Mouse (Mus musculus) liver, embryonic 12.5 days (tissue): ENCODE results near the gene Htatsf1. TPM values are rescaled to one million over a fixed set of nuclear protein-coding genes. Genes with fewer than 3 reads are reported as not detected.

Experiments used
- ATAC-seq: fragments of 200-750 bp; cut with Nextera tagmentation; 2 replicates; pipeline ENCODE4 v1.8.0; 2017; ENCODE audit warnings: moderate number of reproducible peaks, mild to moderate bottlenecking, moderate library complexity
- H3K27ac ChIP-seq: fragments of 300-500 bp; sonication (generic); 2 replicates; pipeline ENCODE4 v1.5.1; 2016; ENCODE audit warnings: mild to moderate bottlenecking
- H3K27me3 ChIP-seq: fragments of 300-500 bp; sonication (generic); replicated peaks from 2 replicates; pipeline ENCODE4 v1.6.1; 2016; ENCODE audit warnings: mild to moderate bottlenecking, moderate library complexity
- H3K36me3 ChIP-seq: fragments of 300-500 bp; sonication (generic); 2 replicates; pipeline ENCODE4 v1.6.1; 2016; ENCODE audit warnings: mild to moderate bottlenecking, moderate library complexity
- H3K4me1 ChIP-seq: fragments of 300-500 bp; sonication (generic); 2 replicates; pipeline ENCODE4 v1.6.1; 2016
- H3K4me2 ChIP-seq: fragments of 300-500 bp; sonication (generic); 2 replicates; pipeline ENCODE4 v1.6.1; 2016; ENCODE audit warnings: mild to moderate bottlenecking, moderate library complexity
- H3K4me3 ChIP-seq: fragments of 300-500 bp; sonication (generic); 2 replicates; pipeline ENCODE4 v1.5.1; 2016; ENCODE audit warnings: mild to moderate bottlenecking, moderate library complexity
- H3K9ac ChIP-seq: fragments of 300-500 bp; sonication (generic); 2 replicates; pipeline ENCODE4 v1.6.1; 2016; ENCODE audit warnings: mild to moderate bottlenecking, moderate library complexity
- H3K9me3 ChIP-seq: fragments of 300-500 bp; sonication (generic); replicated peaks from 2 replicates; pipeline ENCODE4 v1.6.1; 2016; ENCODE audit warnings: mild to moderate bottlenecking, moderate library complexity
- WGBS: fragments of 180-500 bp; shearing (Covaris S2); methylation state at CpG from one replicate; pipeline ENCODE4 v1.1.7; 2016; ENCODE audit not compliant: insufficient replicate concordance; 5-methylcytosine and 5-hydroxymethylcytosine counted together
- polyA plus RNA-seq: library from polyadenylated mRNA; unstranded; fragments of >200 nt; fragmentation: Nextera tagmentation; extraction: Ambion mirVana; gene quantifications from 2 replicates; pipeline ENCODE4 v1.2.1, GENCODE M21; 2016

Gene Htatsf1
- polyA plus RNA-seq = 42.0 TPM in 2 replicates

DNA sequence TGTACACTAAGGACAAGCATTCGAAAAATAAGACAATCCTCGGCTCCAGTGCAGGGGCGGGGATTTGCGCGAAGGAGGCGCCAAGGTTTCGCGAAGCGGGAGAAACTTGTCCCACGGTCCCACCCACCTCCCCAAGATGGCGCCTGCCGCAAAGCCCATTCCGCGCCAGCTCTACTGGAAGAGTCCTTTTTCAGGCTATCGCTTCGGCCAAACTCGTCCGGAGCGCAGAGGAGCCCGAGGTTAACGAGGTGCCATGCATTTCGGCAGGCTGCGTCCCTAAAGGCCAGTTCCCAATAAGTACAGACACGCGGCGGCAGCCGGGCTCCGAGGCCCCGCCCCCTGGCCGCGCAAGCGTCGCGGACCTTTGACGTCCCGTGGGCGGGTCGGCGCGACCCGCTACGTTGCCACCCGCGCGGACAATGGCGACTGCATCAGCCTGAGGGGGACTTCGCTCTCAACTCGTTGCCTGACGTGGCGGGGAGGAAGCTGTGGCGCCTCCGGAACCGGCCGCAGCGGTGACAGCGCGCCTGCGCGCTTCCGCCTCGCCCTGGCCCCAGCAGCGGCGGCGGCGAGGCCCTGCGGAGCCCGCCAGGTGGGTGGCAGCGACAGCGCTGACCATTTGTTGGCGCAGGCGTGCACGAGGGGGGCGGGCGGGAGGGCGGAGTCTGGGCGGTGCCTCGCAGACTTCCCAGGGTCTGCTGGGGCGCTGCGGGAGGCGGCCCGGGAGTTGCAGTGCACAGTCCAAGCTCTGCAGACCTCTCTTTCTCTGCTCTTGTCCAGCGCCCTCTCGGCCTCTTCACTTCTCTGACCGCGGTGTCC is at the start of gene Htatsf1:
Gene Htatsf1 (plus strand): TSS at position 410 of the 819 bp plus-strand sequence.
- Histone ChIP-seq H3K4me2 (peak within 1 kb of the TSS; percentile 74), H3K27me3 (no peaks in the 10 kb centered on the region), H3K9ac (peak within 1 kb of the TSS; percentile 71), H3K9me3 (no peaks in the 10 kb centered on the region), H3K36me3 (peaks cover 17% of the 10 kb centered on the region; the same call in 1 of the 2 replicates), H3K4me1 (peaks cover 8% of the 10 kb centered on the region), H3K27ac (peak within 1 kb of the TSS; percentile 86), H3K4me3 (peak within 1 kb of the TSS; percentile 70)
- WGBS = 9% methylated on average over 60 of the region's 85 CpGs
- peak; percentile 96 for ATAC-seq

DNA sequence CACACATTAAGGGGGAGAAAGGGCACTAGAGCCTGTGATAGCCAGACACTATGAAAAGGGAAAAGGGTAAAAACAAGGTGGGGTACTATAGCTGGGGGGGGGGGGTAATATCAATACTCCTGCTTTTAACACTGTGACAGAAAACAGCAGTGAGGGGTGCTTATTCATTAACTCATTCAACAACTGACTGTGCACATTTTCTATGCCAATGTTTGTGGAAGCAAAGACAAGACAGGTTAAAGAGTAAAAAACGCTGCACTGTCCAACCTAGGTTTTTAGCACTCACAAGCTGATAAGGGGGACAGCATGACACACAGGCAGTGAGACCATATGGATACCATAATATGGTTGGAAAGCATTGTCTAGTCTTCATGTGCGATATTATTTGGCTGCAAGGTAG is 40.5 kb upstream of the Htatsf1 start:
- 52% methylated on average over 2 of the region's 2 CpGs for WGBS
- Histone ChIP-seq H3K9ac (no peak overlapping the region), H3K4me1 (no peaks in the 10 kb centered on the region), H3K9me3 (no peaks in the 10 kb centered on the region), H3K4me2 (no peak overlapping the region), H3K4me3 (no peak overlapping the region), H3K27ac (no peak overlapping the region), H3K27me3 (no peaks in the 10 kb centered on the region), H3K36me3 (no peaks in the 10 kb centered on the region)
- ATAC-seq = no peak

DNA sequence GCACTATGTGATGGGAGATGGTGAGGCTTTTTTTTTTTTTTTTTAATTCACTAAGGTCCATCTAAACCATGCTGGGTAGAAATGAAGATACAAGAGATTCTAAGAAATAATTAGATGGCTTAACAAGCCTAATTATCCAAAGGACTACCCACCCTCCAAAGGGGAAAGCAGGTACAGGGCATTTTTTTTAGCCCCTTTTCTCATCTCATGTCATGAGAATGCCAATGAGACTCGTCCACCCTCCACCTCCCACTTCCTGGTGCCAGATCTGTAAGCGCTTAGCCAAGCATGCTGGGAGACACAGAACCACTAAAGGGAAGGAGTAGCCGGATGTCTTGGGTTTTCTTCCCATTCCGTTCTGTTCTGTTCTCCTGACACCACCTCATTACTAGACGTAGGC is 10.6 kb upstream of the Htatsf1 start, which contains the start of gene Brs3:
Gene Brs3 (plus strand): TSS at position 301 of the 400 bp plus-strand sequence.
- no peak within 1 kb of the TSS for H3K4me2 ChIP-seq
- H3K36me3 ChIP-seq = no peaks in the 10 kb centered on the region
- H3K4me3 ChIP-seq = no peak within 1 kb of the TSS
- H3K27ac ChIP-seq = no peak within 1 kb of the TSS
- 63% methylated on average over 5 of the region's 5 CpGs for WGBS
- H3K9ac ChIP-seq = no peak within 1 kb of the TSS
- no peaks in the 10 kb centered on the region for H3K9me3 ChIP-seq
- ATAC-seq = no peak
- no peaks in the 10 kb centered on the region for H3K27me3 ChIP-seq
- no peaks in the 10 kb centered on the region for H3K4me1 ChIP-seq

DNA sequence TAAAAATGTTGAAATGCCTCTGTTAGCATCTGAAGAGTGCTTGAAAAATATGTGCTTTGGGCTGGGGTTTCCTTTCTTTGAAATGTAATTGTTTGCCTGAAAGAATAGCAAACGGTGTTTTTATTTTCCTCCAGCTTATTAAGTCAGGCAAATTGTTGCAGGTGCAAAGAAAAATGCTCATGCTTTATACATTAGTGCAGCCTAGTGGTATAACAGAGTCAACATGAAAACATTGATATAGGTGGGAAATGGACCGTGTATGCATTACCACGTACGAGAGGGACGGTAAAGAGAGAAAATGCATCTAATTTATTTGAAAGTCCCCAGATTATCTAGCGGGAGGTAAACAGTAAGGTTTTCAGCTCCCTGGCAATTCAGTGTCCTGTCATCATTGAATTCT is 9.5 kb upstream of the Htatsf1 start:
- Histone ChIP-seq H3K9me3 (no peaks in the 10 kb centered on the region), H3K27ac (no peak overlapping the region), H3K4me2 (no peak overlapping the region), H3K4me3 (no peak overlapping the region), H3K36me3 (no peaks in the 10 kb centered on the region), H3K27me3 (no peaks in the 10 kb centered on the region), H3K4me1 (no peaks in the 10 kb centered on the region), H3K9ac (no peak overlapping the region)
- no peak for ATAC-seq
- 63% methylated on average over 6 of the region's 6 CpGs for WGBS

DNA sequence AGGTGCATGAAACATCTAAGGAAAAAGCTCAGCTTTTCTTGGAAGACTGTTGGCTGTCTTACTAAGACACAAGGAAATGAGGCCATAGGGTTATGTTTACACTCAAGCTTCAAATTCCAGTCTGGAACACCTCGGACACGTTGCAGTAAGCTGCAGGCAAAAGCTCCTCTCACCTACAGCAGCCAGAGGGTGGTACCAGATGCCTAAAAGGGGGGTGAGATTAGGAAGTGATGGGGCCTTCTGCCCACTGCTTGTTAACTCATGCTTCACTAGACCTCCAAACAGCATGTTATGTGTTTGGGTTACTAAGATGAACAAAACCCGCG is 572 bp upstream of the Htatsf1 start:
- Histone ChIP-seq H3K27me3 (no peaks in the 10 kb centered on the region), H3K4me1 (peaks cover 8% of the 10 kb centered on the region), H3K27ac (no peak overlapping the region), H3K4me3 (peak overlapping the region; percentile 70), H3K9ac (peak overlapping the region; percentile 71; the same call in 1 of the 2 replicates), H3K9me3 (no peaks in the 10 kb centered on the region), H3K4me2 (peak overlapping the region; percentile 74), H3K36me3 (peaks cover 16% of the 10 kb centered on the region; the same call in 1 of the 2 replicates)
- WGBS = 10% methylated on average over 4 of the region's 4 CpGs
- peak; percentile 35 for ATAC-seq

DNA sequence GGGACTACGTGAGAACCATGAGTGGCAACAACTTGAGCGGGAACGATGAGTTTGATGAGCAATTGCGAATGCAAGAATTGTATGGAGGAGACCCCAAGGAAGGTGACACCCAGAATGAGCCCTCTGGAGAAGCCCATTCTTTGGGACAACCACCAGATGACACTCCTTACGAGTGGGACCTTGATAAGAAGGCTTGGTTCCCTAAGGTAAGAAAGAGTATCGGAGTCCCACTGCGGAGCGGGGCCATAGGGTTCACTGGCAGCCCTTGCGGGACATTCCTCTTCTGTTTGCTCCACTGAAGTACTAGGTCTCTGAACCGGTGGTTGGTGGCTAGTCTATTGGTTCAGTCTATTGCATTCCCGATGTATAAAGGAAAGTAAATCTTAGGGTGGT is 606 bp downstream of the Htatsf1 start:
- ATAC-seq = peak; percentile 53
- peak overlapping the region; percentile 71 for H3K9ac ChIP-seq
- peak overlapping the region; percentile 70 for H3K4me3 ChIP-seq
- 14% methylated on average over 11 of the region's 11 CpGs for WGBS
- no peaks in the 10 kb centered on the region for H3K27me3 ChIP-seq
- peaks cover 17% of the 10 kb centered on the region; the same call in 1 of the 2 replicates for H3K36me3 ChIP-seq
- no peak overlapping the region; the same call in 1 of the 2 replicates for H3K27ac ChIP-seq
- H3K4me1 ChIP-seq = peaks cover 8% of the 10 kb centered on the region
- H3K9me3 ChIP-seq = no peaks in the 10 kb centered on the region
- peak overlapping the region; percentile 74 for H3K4me2 ChIP-seq

DNA sequence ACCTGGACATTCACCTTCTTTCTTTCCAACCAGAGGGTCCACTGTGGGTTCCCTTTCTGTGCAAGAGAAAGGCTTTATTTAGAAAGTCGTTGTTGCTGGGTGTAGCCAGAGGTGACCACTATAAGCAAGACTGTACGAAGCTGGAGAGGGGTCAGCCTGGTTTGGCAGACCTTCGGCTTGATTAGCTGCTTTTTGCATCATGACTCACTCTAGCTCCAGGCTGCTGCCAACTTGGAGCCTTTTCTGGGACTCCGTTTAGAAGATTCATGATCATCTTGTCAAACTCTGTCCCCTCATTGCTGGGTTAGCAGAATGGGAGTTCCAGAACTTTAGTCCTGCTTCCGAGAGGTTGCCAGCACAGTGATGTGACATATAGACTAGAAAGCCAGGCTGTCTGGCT is 28.1 kb downstream of the Htatsf1 start:
- Histone ChIP-seq H3K4me3 (no peak overlapping the region), H3K4me2 (no peak overlapping the region), H3K9me3 (no peaks in the 10 kb centered on the region), H3K36me3 (no peaks in the 10 kb centered on the region), H3K9ac (no peak overlapping the region), H3K27me3 (no peaks in the 10 kb centered on the region), H3K27ac (no peak overlapping the region), H3K4me1 (no peaks in the 10 kb centered on the region)
- WGBS = 62% methylated on average over 5 of the region's 5 CpGs
- no peak for ATAC-seq

DNA sequence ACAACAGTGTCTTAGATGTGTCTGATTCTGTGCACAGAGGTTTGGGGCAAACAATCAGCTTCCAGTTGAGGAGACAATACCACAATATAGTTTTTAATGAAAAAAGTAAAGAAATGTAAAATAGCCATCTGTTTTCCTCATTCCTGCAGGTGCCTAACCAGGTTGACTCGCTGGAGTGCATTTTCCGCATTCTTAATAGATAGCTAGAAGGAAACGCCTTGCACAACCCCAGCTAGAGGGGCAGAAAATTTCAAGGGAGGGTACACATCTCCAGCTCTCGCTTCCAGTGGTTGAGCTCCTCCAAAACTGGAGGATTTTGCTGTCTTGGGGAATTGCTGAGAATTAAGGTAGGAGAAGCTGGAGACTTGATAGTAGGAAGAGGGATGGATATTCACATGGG is 34.4 kb downstream of the Htatsf1 start, which contains the start of gene Vgll1:
Gene Vgll1 (plus strand): TSS at position 301 of the 400 bp plus-strand sequence.
- 67% methylated on average over 4 of the region's 4 CpGs for WGBS
- Histone ChIP-seq H3K4me3 (no peak within 1 kb of the TSS), H3K9ac (no peak within 1 kb of the TSS), H3K36me3 (no peaks in the 10 kb centered on the region), H3K27me3 (no peaks in the 10 kb centered on the region), H3K4me2 (no peak within 1 kb of the TSS), H3K9me3 (no peaks in the 10 kb centered on the region), H3K27ac (no peak within 1 kb of the TSS), H3K4me1 (no peaks in the 10 kb centered on the region)
- ATAC-seq = no peak

DNA sequence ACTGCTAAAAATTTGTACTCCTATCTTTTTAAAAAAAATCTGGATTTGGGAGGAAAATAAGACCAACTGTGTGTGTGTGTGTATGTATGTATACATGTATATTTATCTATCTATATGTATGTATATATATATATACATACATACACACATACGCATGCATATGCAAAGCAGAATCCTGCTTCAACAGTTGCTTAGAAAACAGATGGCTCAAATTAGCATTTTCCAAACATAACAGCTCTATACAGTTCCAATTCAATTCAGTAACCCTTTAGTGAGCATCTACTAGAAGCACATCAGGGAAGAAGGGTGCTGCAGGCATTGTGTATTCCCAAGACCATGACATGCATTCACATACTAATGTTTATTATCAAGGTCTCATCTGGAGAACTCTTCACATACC is 50.0 kb downstream of the Htatsf1 start:
- Histone ChIP-seq H3K9me3 (no peaks in the 10 kb centered on the region), H3K27ac (no peak overlapping the region), H3K4me3 (no peak overlapping the region), H3K36me3 (no peaks in the 10 kb centered on the region), H3K27me3 (no peaks in the 10 kb centered on the region), H3K4me2 (no peak overlapping the region), H3K9ac (no peak overlapping the region), H3K4me1 (no peaks in the 10 kb centered on the region)
- no peak for ATAC-seq
- WGBS = 75% methylated on average over 1 of the region's 1 CpGs

DNA sequence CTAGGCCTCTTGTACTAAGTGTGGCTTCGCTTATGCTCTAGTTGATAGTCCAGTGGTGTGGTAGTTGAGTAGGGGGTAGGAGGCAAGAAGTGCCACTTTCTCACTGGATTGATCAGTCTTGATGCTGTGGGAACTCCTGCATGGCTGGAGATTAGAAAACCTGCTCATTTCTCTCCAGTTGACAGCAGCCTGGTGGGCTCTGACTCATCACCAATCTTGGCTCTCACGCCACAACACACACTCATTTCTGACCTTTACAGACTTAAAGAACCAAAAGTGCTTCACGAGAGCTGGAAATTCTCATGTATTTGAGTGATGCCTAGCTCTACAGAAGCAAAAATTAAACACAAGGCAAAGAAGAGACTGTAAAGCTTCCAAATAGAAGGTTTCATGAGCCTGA is 53.6 kb downstream of the Htatsf1 start:
- H3K9me3 ChIP-seq = no peaks in the 10 kb centered on the region
- no peak for ATAC-seq
- H3K4me1 ChIP-seq = no peaks in the 10 kb centered on the region
- no peak overlapping the region for H3K4me3 ChIP-seq
- H3K27ac ChIP-seq = no peak overlapping the region
- 54% methylated on average over 3 of the region's 3 CpGs for WGBS
- H3K9ac ChIP-seq = no peak overlapping the region
- no peaks in the 10 kb centered on the region for H3K36me3 ChIP-seq
- no peaks in the 10 kb centered on the region for H3K27me3 ChIP-seq
- no peak overlapping the region for H3K4me2 ChIP-seq
